Mouse (Mus musculus): ENCODE measurements around the gene Hddc2. TPM values are rescaled to one million over a fixed set of nuclear protein-coding genes. Genes with fewer than 3 reads are reported as not detected.
A peak's percentile ranks its signal among the peaks of the same experiment; 100 is the strongest.

Gene Hddc2
- polyA plus RNA-seq, 1 experiment from 2014 or later = 63.1 TPM

GRCm38 (mm10) chr10:31298921-31299574 is 14.1 kb upstream of the Hddc2 start:
- Histone ChIP-seq H3K27me3 (ENCODE audit: control insufficient read depth, insufficient read depth, low read length) (no peaks in the 10 kb centered on the region), H3K27ac (no peak overlapping the region)

GRCm38 (mm10) chr10:31300292-31300691 is 12.9 kb upstream of the Hddc2 start:
- 70% methylated on average over 1 of the region's 1 CpGs for WGBS
- H3K4me3 ChIP-seq (replicated peaks; ENCODE audit: low read length) = no peak overlapping the region

More at GRCm38 (mm10) chr10:31298921-31299574, 14.1 kb upstream of the Hddc2 start:
- peak; percentile 86 for DNase-seq (ENCODE audit: low spot score)
- Histone ChIP-seq H3K4me3 (replicated peaks; ENCODE audit: low read length) (no peak overlapping the region), H3K9ac (no peak overlapping the region), H3K4me1 (replicated peaks; ENCODE audit: control insufficient read depth, insufficient read depth, low read length) (no peaks in the 10 kb centered on the region), H3K4me2 (replicated peaks) (no peak overlapping the region), H3K9me3 (ENCODE audit: control insufficient read depth, low read length) (no peaks in the 10 kb centered on the region), H3K36me3 (replicated peaks; ENCODE audit: control insufficient read depth, insufficient read depth) (no peaks in the 10 kb centered on the region)
- 46% methylated on average over 6 of the region's 6 CpGs for WGBS
- peak; percentile 77 for ATAC-seq (ENCODE audit: low FRiP score)

GRCm38 (mm10) chr10:31303446-31303845 is 9.7 kb upstream of the Hddc2 start:
- Histone ChIP-seq H3K9ac (no peak overlapping the region), H3K4me1 (replicated peaks; ENCODE audit: control insufficient read depth, insufficient read depth, low read length) (no peaks in the 10 kb centered on the region), H3K36me3 (replicated peaks; ENCODE audit: control insufficient read depth, insufficient read depth) (no peaks in the 10 kb centered on the region), H3K27me3 (ENCODE audit: control insufficient read depth, insufficient read depth, low read length) (no peaks in the 10 kb centered on the region), H3K9me3 (ENCODE audit: control insufficient read depth, low read length) (no peaks in the 10 kb centered on the region), H3K27ac (no peak overlapping the region), H3K4me3 (replicated peaks; ENCODE audit: low read length) (no peak overlapping the region), H3K4me2 (replicated peaks) (no peak overlapping the region)
- ATAC-seq (ENCODE audit: low FRiP score) = no peak
- WGBS = 99% methylated on average over 2 of the region's 2 CpGs
- no peak for DNase-seq (ENCODE audit: low spot score)

More at GRCm38 (mm10) chr10:31300292-31300691, 12.9 kb upstream of the Hddc2 start:
- DNase-seq (ENCODE audit: low spot score) (no peak), ATAC-seq (ENCODE audit: low FRiP score) (no peak)
- Histone ChIP-seq H3K36me3 (replicated peaks; ENCODE audit: control insufficient read depth, insufficient read depth) (no peaks in the 10 kb centered on the region), H3K27ac (no peak overlapping the region), H3K4me2 (replicated peaks) (no peak overlapping the region), H3K4me1 (replicated peaks; ENCODE audit: control insufficient read depth, insufficient read depth, low read length) (no peaks in the 10 kb centered on the region), H3K9me3 (ENCODE audit: control insufficient read depth, low read length) (no peaks in the 10 kb centered on the region), H3K9ac (no peak overlapping the region), H3K27me3 (ENCODE audit: control insufficient read depth, insufficient read depth, low read length) (no peaks in the 10 kb centered on the region)

- Histone ChIP-seq H3K4me2 (replicated peaks) (no peak overlapping the region), H3K36me3 (replicated peaks; ENCODE audit: control insufficient read depth, insufficient read depth) (no peaks in the 10 kb centered on the region), H3K4me3 (replicated peaks; ENCODE audit: low read length) (no peak overlapping the region), H3K27me3 (ENCODE audit: control insufficient read depth, insufficient read depth, low read length) (no peaks in the 10 kb centered on the region), H3K27ac (no peak overlapping the region), H3K4me1 (replicated peaks; ENCODE audit: control insufficient read depth, insufficient read depth, low read length) (no peaks in the 10 kb centered on the region), H3K9me3 (ENCODE audit: control insufficient read depth, low read length) (no peaks in the 10 kb centered on the region), H3K9ac (no peak overlapping the region)
- no peak for ATAC-seq (ENCODE audit: low FRiP score)
- WGBS = 25% methylated on average over 1 of the region's 1 CpGs
- DNase-seq (ENCODE audit: low spot score) = no peak
These were observed 6.1 kb upstream of the Hddc2 start for GRCm38 (mm10) chr10:31307024-31307598.

- ATAC-seq (ENCODE audit: low FRiP score) (no peak), DNase-seq (ENCODE audit: low spot score) (no peak)
- WGBS = 90% methylated on average over 5 of the region's 5 CpGs
- no peak overlapping the region for H3K4me3 ChIP-seq (replicated peaks; ENCODE audit: low read length)
- no peaks in the 10 kb centered on the region for H3K27me3 ChIP-seq (ENCODE audit: control insufficient read depth, insufficient read depth, low read length)
- peaks cover 8% of the 10 kb centered on the region for H3K4me1 ChIP-seq (replicated peaks; ENCODE audit: control insufficient read depth, insufficient read depth, low read length)
- no peak overlapping the region for H3K4me2 ChIP-seq (replicated peaks)
- no peak overlapping the region for H3K27ac ChIP-seq
- H3K36me3 ChIP-seq (replicated peaks; ENCODE audit: control insufficient read depth, insufficient read depth) = peaks cover 13% of the 10 kb centered on the region; the same call in 1 of the 2 replicates
- no peak overlapping the region for H3K9ac ChIP-seq
- H3K9me3 ChIP-seq (ENCODE audit: control insufficient read depth, low read length) = no peaks in the 10 kb centered on the region
These were observed 5.3 kb downstream of the Hddc2 start for GRCm38 (mm10) chr10:31318491-31318890.

- 98% methylated on average over 1 of the region's 1 CpGs for WGBS
- DNase-seq (ENCODE audit: low spot score) (no peak), ATAC-seq (ENCODE audit: low FRiP score) (no peak)
- Histone ChIP-seq H3K4me3 (replicated peaks; ENCODE audit: low read length) (no peak overlapping the region), H3K27ac (no peak overlapping the region), H3K4me2 (replicated peaks) (no peak overlapping the region), H3K9me3 (ENCODE audit: control insufficient read depth, low read length) (no peaks in the 10 kb centered on the region), H3K4me1 (replicated peaks; ENCODE audit: control insufficient read depth, insufficient read depth, low read length) (no peaks in the 10 kb centered on the region), H3K36me3 (replicated peaks; ENCODE audit: control insufficient read depth, insufficient read depth) (peaks cover 6% of the 10 kb centered on the region; the same call in 1 of the 2 replicates), H3K27me3 (ENCODE audit: control insufficient read depth, insufficient read depth, low read length) (no peaks in the 10 kb centered on the region), H3K9ac (no peak overlapping the region)
These were observed 16.3 kb downstream of the Hddc2 start for GRCm38 (mm10) chr10:31329436-31329835.

GRCm38 (mm10) chr10:31330286-31330962 is 17.2 kb downstream of the Hddc2 start:
- Histone ChIP-seq H3K27ac (no peak overlapping the region), H3K27me3 (ENCODE audit: control insufficient read depth, insufficient read depth, low read length) (no peaks in the 10 kb centered on the region), H3K4me3 (replicated peaks; ENCODE audit: low read length) (no peak overlapping the region), H3K4me2 (replicated peaks) (no peak overlapping the region), H3K36me3 (replicated peaks; ENCODE audit: control insufficient read depth, insufficient read depth) (peaks cover 6% of the 10 kb centered on the region; the same call in 1 of the 2 replicates), H3K4me1 (replicated peaks; ENCODE audit: control insufficient read depth, insufficient read depth, low read length) (no peaks in the 10 kb centered on the region), H3K9ac (no peak overlapping the region), H3K9me3 (ENCODE audit: control insufficient read depth, low read length) (no peaks in the 10 kb centered on the region)
- WGBS = 89% methylated on average over 3 of the region's 3 CpGs
- DNase-seq (ENCODE audit: low spot score) = no peak
- no peak for ATAC-seq (ENCODE audit: low FRiP score)

- no peak overlapping the region for H3K4me3 ChIP-seq (replicated peaks; ENCODE audit: low read length)
- no peak overlapping the region for H3K9ac ChIP-seq
- H3K4me1 ChIP-seq (replicated peaks; ENCODE audit: control insufficient read depth, insufficient read depth, low read length) = no peaks in the 10 kb centered on the region
- no peaks in the 10 kb centered on the region for H3K9me3 ChIP-seq (ENCODE audit: control insufficient read depth, low read length)
- H3K27me3 ChIP-seq (ENCODE audit: control insufficient read depth, insufficient read depth, low read length) = no peaks in the 10 kb centered on the region
- no peak overlapping the region for H3K4me2 ChIP-seq (replicated peaks)
- 82% methylated on average over 4 of the region's 4 CpGs for WGBS
- peaks cover 6% of the 10 kb centered on the region; the same call in 1 of the 2 replicates for H3K36me3 ChIP-seq (replicated peaks; ENCODE audit: control insufficient read depth, insufficient read depth)
- H3K27ac ChIP-seq = no peak overlapping the region
- ATAC-seq (ENCODE audit: low FRiP score) (peak; percentile 40; the same call in 1 of the 2 replicates), DNase-seq (ENCODE audit: low spot score) (peak; percentile 38)
These were observed 18.1 kb downstream of the Hddc2 start for GRCm38 (mm10) chr10:31331225-31331775.

GRCm38 (mm10) chr10:31336432-31336831 is 23.2 kb downstream of the Hddc2 start:
- WGBS = 91% methylated on average over 5 of the region's 5 CpGs

More at GRCm38 (mm10) chr10:31336432-31336831, 23.2 kb downstream of the Hddc2 start:
- no peak overlapping the region for H3K9ac ChIP-seq
- H3K27ac ChIP-seq = no peak overlapping the region
- H3K4me1 ChIP-seq (replicated peaks; ENCODE audit: control insufficient read depth, insufficient read depth, low read length) = no peaks in the 10 kb centered on the region
- DNase-seq (ENCODE audit: low spot score) (no peak), ATAC-seq (ENCODE audit: low FRiP score) (no peak)
- H3K27me3 ChIP-seq (ENCODE audit: control insufficient read depth, insufficient read depth, low read length) = no peaks in the 10 kb centered on the region
- no peaks in the 10 kb centered on the region for H3K36me3 ChIP-seq (replicated peaks; ENCODE audit: control insufficient read depth, insufficient read depth)
- H3K9me3 ChIP-seq (ENCODE audit: control insufficient read depth, low read length) = no peaks in the 10 kb centered on the region
- H3K4me3 ChIP-seq (replicated peaks; ENCODE audit: low read length) = no peak overlapping the region
- H3K4me2 ChIP-seq (replicated peaks) = no peak overlapping the region
